Mouse (Mus musculus) central nervous system, embryonic 11.5 days (tissue): ENCODE measurements around the gene Pax7. TPM values are rescaled to one million over a fixed set of nuclear protein-coding genes. Genes with fewer than 3 reads are reported as not detected.

Experiments used
- polyA plus RNA-seq: library from polyadenylated mRNA; depleted of rRNA; stranded (reverse); fragments of >200 nt; gene quantifications from 2 replicates; pipeline ENCODE4 v1.2.3, GENCODE M21; 2012; rRNA removed

Pax7 gene
- 6.7 and 7.0 TPM in 2 replicates for polyA plus RNA-seq

DNA sequence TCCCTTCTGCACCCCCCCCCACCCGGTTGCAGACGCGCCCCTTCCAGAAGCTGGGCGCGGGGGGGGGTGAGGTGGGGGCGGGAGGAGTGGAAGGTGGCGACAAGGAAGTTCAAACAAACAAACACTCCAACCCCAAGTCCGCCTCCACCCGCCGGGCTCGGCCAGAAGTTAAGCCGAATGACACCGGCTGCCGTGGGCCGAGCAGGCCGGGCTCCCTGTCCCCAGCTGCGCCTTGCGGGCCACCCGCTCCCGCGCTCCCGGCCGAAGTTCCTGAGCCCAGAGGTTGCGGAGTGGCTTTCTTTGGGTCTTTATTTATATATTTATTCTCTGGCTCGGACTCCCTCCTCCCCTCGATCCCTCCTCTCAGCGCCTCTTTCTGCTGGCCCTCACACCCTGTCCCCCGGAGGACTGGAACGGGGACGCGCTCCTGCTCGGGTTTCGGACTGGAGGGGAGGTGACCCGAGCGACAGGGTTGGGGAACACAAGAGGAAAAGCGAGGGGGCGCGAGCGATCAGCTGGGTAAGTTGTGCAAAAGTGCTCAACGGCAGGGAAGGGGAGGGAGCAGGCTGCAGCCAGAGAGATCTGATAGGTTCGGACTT lies at the start of gene Pax7:
TSS of gene Pax7 (minus strand) at position 493 of the 599 bp plus-strand sequence.

Other genes starting within 250 kb of the Pax7 start
- gene Gm21969, start 230.3 kb downstream of the Pax7 start, polyA plus RNA-seq, result 0.07 TPM in 1 of 2 replicates, not detected in the other
- gene Aldh4a1, start 210.7 kb downstream of the Pax7 start, polyA plus RNA-seq, result 11.0 and 14.8 TPM in 2 replicates
- 0.04 TPM in 1 of 2 replicates, not detected in the other for gene Tas1r2, start 180.0 kb downstream of the Pax7 start, polyA plus RNA-seq
- 0.25 and 0.26 TPM in 2 replicates for gene Klhdc7a, start 134.5 kb upstream of the Pax7 start, polyA plus RNA-seq